Mouse (Mus musculus) cerebellum, adult 2 months (tissue): ENCODE data around the gene Dnajb4. TPM values are rescaled to one million over a fixed set of nuclear protein-coding genes. Genes with fewer than 3 reads are reported as not detected.

Source experiments
- DNase-seq, 2 experiments: peaks; one replicate each; pipeline ENCODE4 v3.0.0; 2021
- H3K27ac ChIP-seq: fragments of 200-500 bp; 2 replicates; pipeline ENCODE4 v1.5.1; 2012; ENCODE audit warnings: low read length, control low read depth, inconsistent platforms; ENCODE audit not compliant: insufficient read depth
- H3K27me3 ChIP-seq: fragments of 200-500 bp; 2 replicates; pipeline ENCODE4 v1.6.1; 2012; ENCODE audit warnings: inconsistent platforms, mild to moderate bottlenecking, low read length, moderate library complexity; ENCODE audit not compliant: control insufficient read depth, insufficient read depth
- H3K4me1 ChIP-seq: fragments of 200-500 bp; 2 replicates; pipeline ENCODE4 v1.6.1; 2011; ENCODE audit warnings: low read length; ENCODE audit not compliant: control insufficient read depth, insufficient read depth
- H3K4me3 ChIP-seq: fragments of 200-500 bp; replicated peaks from 2 replicates; pipeline ENCODE3; 2011; ENCODE audit warnings: mild to moderate bottlenecking, low read depth, low read length, control low read depth; ENCODE audit not compliant: insufficient read depth
- CTCF ChIP-seq: fragments of 200-500 bp; IDR thresholded peaks from 2 replicates; pipeline ENCODE4 v1.5.1; 2011; ENCODE audit warnings: low read depth, mild to moderate bottlenecking, control low read depth, low read length, moderate library complexity, borderline replicate concordance; ENCODE audit not compliant: insufficient read depth
- POLR2A ChIP-seq: fragments of 200-500 bp; IDR thresholded peaks from 2 replicates; pipeline ENCODE4 v1.6.1; 2011; ENCODE audit warnings: low read length, control low read depth, borderline replicate concordance; ENCODE audit not compliant: insufficient read depth
- WGBS: fragments of 180-500 bp; shearing (Covaris S2); methylation state at CpG from one replicate; pipeline ENCODE4 v1.1.7; 2018; 5-methylcytosine and 5-hydroxymethylcytosine counted together
- polyA plus RNA-seq: library from polyadenylated mRNA; depleted of rRNA; stranded (reverse); fragments of >200 nt; gene quantifications from 2 replicates; pipeline ENCODE4 v1.2.3, GENCODE M21; 2012

Dnajb4 gene
- polyA plus RNA-seq, 1 experiment: 49.1 TPM

- TF ChIP-seq POLR2A (no peak), CTCF (no peak)
- 5% methylated on average over 11 of the region's 11 CpGs for WGBS
- peak in 1 of 2 experiments; percentile 46 for DNase-seq
- Histone ChIP-seq H3K27me3 (no peaks in the 10 kb centered on the region), H3K27ac (no peak overlapping the region), H3K4me1 (peaks cover 3% of the 10 kb centered on the region; the same call in 1 of the 2 replicates), H3K4me3 (peak overlapping the region; percentile 95)
These were observed 17.7 kb downstream of the Dnajb4 start for GRCm38 (mm10) chr3:152192238-152192931.

- no peak for TF ChIP-seq POLR2A
- TF ChIP-seq CTCF: no peak
- no peak overlapping the region for H3K27ac ChIP-seq
- peaks cover 3% of the 10 kb centered on the region; the same call in 1 of the 2 replicates for H3K4me1 ChIP-seq
- WGBS: 1% methylated on average over 6 of the region's 6 CpGs
- H3K27me3 ChIP-seq: no peaks in the 10 kb centered on the region
- H3K4me3 ChIP-seq: peak overlapping the region; percentile 82
- DNase-seq: peak; percentile 39 to 44
These were observed 18.3 kb downstream of the Dnajb4 start for GRCm38 (mm10) chr3:152191791-152192237.

GRCm38 (mm10) chr3:152190679-152191477, 19.2 kb downstream of the Dnajb4 start:
- no peaks in the 10 kb centered on the region for H3K27me3 ChIP-seq
- no peak overlapping the region for H3K27ac ChIP-seq
- H3K4me3 ChIP-seq: peak overlapping the region; percentile 48
- DNase-seq: no peak
- TF ChIP-seq POLR2A (no peak), CTCF (no peak)
- H3K4me1 ChIP-seq: peaks cover 3% of the 10 kb centered on the region; the same call in 1 of the 2 replicates
- 39% methylated on average over 9 of the region's 9 CpGs for WGBS

GRCm38 (mm10) chr3:152189306-152189705, 20.8 kb downstream of the Dnajb4 start:
- Histone ChIP-seq H3K4me3 (no peak overlapping the region), H3K27me3 (no peaks in the 10 kb centered on the region), H3K4me1 (peaks cover 3% of the 10 kb centered on the region; the same call in 1 of the 2 replicates), H3K27ac (no peak overlapping the region)
- WGBS: 53% methylated on average over 4 of the region's 4 CpGs
- no peak for DNase-seq
- no peak for TF ChIP-seq POLR2A
- no peak for TF ChIP-seq CTCF

- no peak overlapping the region for H3K27ac ChIP-seq
- no peak overlapping the region for H3K4me3 ChIP-seq
- no peak for DNase-seq
- TF ChIP-seq CTCF: no peak
- TF ChIP-seq POLR2A: no peak
- H3K27me3 ChIP-seq: no peaks in the 10 kb centered on the region
- WGBS: 88% methylated on average over 6 of the region's 6 CpGs
- peaks cover 3% of the 10 kb centered on the region; the same call in 1 of the 2 replicates for H3K4me1 ChIP-seq
These were observed 24.0 kb downstream of the Dnajb4 start for GRCm38 (mm10) chr3:152186106-152186505.

- 53% methylated on average over 9 of the region's 9 CpGs for WGBS
These were observed 26.6 kb downstream of the Dnajb4 start for GRCm38 (mm10) chr3:152183522-152183921.

GRCm38 (mm10) chr3:152180624-152181023, 29.5 kb downstream of the Dnajb4 start:
- no peak overlapping the region for H3K27ac ChIP-seq
- no peaks in the 10 kb centered on the region for H3K4me1 ChIP-seq
- no peak for DNase-seq
- no peak overlapping the region for H3K4me3 ChIP-seq
- TF ChIP-seq POLR2A (no peak), CTCF (no peak)
- no peaks in the 10 kb centered on the region for H3K27me3 ChIP-seq
- WGBS: 95% methylated on average over 4 of the region's 4 CpGs

More at GRCm38 (mm10) chr3:152183522-152183921, 26.6 kb downstream of the Dnajb4 start:
- no peak for DNase-seq
- H3K4me1 ChIP-seq: peaks cover under 1% of the 10 kb centered on the region; the same call in 1 of the 2 replicates
- H3K27me3 ChIP-seq: no peaks in the 10 kb centered on the region
- H3K4me3 ChIP-seq: no peak overlapping the region
- TF ChIP-seq CTCF: no peak
- no peak for TF ChIP-seq POLR2A
- no peak overlapping the region for H3K27ac ChIP-seq

GRCm38 (mm10) chr3:152179285-152179684, 30.8 kb downstream of the Dnajb4 start:
- WGBS: 41% methylated on average over 1 of the region's 1 CpGs

More at GRCm38 (mm10) chr3:152179285-152179684, 30.8 kb downstream of the Dnajb4 start:
- no peak for DNase-seq
- H3K27ac ChIP-seq: no peak overlapping the region
- TF ChIP-seq CTCF: no peak
- TF ChIP-seq POLR2A: no peak
- H3K4me1 ChIP-seq: no peaks in the 10 kb centered on the region
- no peak overlapping the region for H3K4me3 ChIP-seq
- H3K27me3 ChIP-seq: no peaks in the 10 kb centered on the region
